Mouse (Mus musculus): ENCODE data around the gene Tnr.

- TF ChIP-seq POLR2A (IDR thresholded peaks at IDR 0.05; ENCODE audit: insufficient read depth, low read depth, low read length) (no peak), CTCF (IDR thresholded peaks at IDR 0.05) (no peak), EP300 (IDR thresholded peaks at IDR 0.05; ENCODE audit: insufficient read depth, low read depth, low read length) (no peak)
Measured at GRCm38 (mm10) chr1:159792546-159792945, 269.0 kb downstream of the Tnr start.
